Mouse (Mus musculus) midbrain, postnatal 0 days (tissue): ENCODE results near the gene Impg1. TPM values are rescaled to one million over a fixed set of nuclear protein-coding genes. Genes with fewer than 3 reads are reported as not detected.

Experiments
- ATAC-seq: fragments of 200-750 bp; cut with Nextera tagmentation; 2 replicates; pipeline ENCODE4 v1.8.0; 2017; ENCODE audit warnings: moderate number of reproducible peaks, mild to moderate bottlenecking, moderate TSS enrichment, moderate library complexity; ENCODE audit not compliant: low FRiP score
- DNase-seq: peaks from one replicate; pipeline ENCODE4 v3.0.0-alpha.2; 2015; ENCODE audit warnings: low spot score
- H3K27ac ChIP-seq: fragments of 300-500 bp; sonication (generic); 2 replicates; pipeline ENCODE4 v1.5.1; 2014; ENCODE audit warnings: low read depth, mild to moderate bottlenecking, low read length, mixed read lengths
- H3K27me3 ChIP-seq: fragments of 300-500 bp; sonication (generic); 2 replicates; pipeline ENCODE4 v1.6.1; 2014; ENCODE audit warnings: low read length, control low read depth, mixed read lengths; ENCODE audit not compliant: insufficient read depth
- H3K36me3 ChIP-seq: fragments of 300-500 bp; sonication (generic); 2 replicates; pipeline ENCODE4 v1.6.1; 2014; ENCODE audit warnings: low read length, control low read depth, mixed read lengths; ENCODE audit not compliant: insufficient read depth
- H3K4me1 ChIP-seq: fragments of 300-500 bp; sonication (generic); 2 replicates; pipeline ENCODE4 v1.6.1; 2014; ENCODE audit warnings: mild to moderate bottlenecking, control low read depth, antibody characterized with exemption, low read length, mixed read lengths; ENCODE audit not compliant: insufficient read depth
- H3K4me2 ChIP-seq: fragments of 300-500 bp; sonication (generic); 2 replicates; pipeline ENCODE4 v1.6.1; 2014; ENCODE audit warnings: low read depth, mild to moderate bottlenecking, low read length, mixed read lengths; ENCODE audit not compliant: poor library complexity, severe bottlenecking
- H3K4me3 ChIP-seq: fragments of 300-500 bp; sonication (generic); 2 replicates; pipeline ENCODE4 v1.5.1; 2014; ENCODE audit warnings: low read depth, mild to moderate bottlenecking, low read length, moderate library complexity
- H3K9ac ChIP-seq: fragments of 300-500 bp; sonication (generic); replicated peaks from 2 replicates; pipeline ENCODE4 v1.6.1; 2014; ENCODE audit warnings: mild to moderate bottlenecking, low read length, moderate library complexity, mixed read lengths; ENCODE audit not compliant: poor library complexity, severe bottlenecking
- H3K9me3 ChIP-seq: fragments of 300-500 bp; sonication (generic); 2 replicates; pipeline ENCODE4 v1.6.1; 2016; ENCODE audit warnings: low read length, control low read depth
- CTCF ChIP-seq: IDR thresholded peaks from 2 replicates; pipeline ENCODE4 v1.5.1; 2016; ENCODE audit warnings: antibody characterized with exemption, mild to moderate bottlenecking
- WGBS: fragments of 180-500 bp; shearing (Covaris S2); extraction: QIAGEN DNeasy Blood & Tissue Kit; methylation state at CpG from one replicate; pipeline ENCODE4 v1.1.7; 2014; 5-methylcytosine and 5-hydroxymethylcytosine counted together
- polyA plus RNA-seq: library from polyadenylated mRNA; unstranded; fragments of >200 nt; fragmentation: Nextera tagmentation; extraction: Ambion mirVana; gene quantifications from 2 replicates; pipeline ENCODE4 v1.2.1, GENCODE M21; 2015
- total RNA-seq: library from RNA; depleted of rRNA; stranded (reverse); fragments of >200 nt; gene quantifications from 2 replicates; pipeline ENCODE4 v1.2.3, GENCODE M21; 2014

Impg1 gene
- total and polyA plus RNA-seq, 2 experiments from 2014 or later, result not detected

- Histone ChIP-seq H3K4me1 (no peaks in the 10 kb centered on the region), H3K4me3 (no peak overlapping the region), H3K27ac (no peak overlapping the region), H3K36me3 (no peaks in the 10 kb centered on the region), H3K9me3 (no peaks in the 10 kb centered on the region), H3K27me3 (no peaks in the 10 kb centered on the region), H3K4me2 (no peak overlapping the region), H3K9ac (no peak overlapping the region)
- 93% methylated on average over 6 of the region's 6 CpGs for WGBS
- TF ChIP-seq CTCF, result no peak
- ATAC-seq (no peak), DNase-seq (no peak)
Observed at GRCm38 (mm10) chr9:80318027-80318426, 147.3 kb downstream of the Impg1 start.

GRCm38 (mm10) chr9:80315922-80316321 lies 149.4 kb downstream of the Impg1 start:
- H3K4me1 ChIP-seq, result no peaks in the 10 kb centered on the region
- no peaks in the 10 kb centered on the region for H3K9me3 ChIP-seq
- H3K27ac ChIP-seq, result no peak overlapping the region
- no peak overlapping the region for H3K4me3 ChIP-seq
- WGBS, result 94% methylated on average over 6 of the region's 6 CpGs
- no peaks in the 10 kb centered on the region for H3K27me3 ChIP-seq
- ATAC-seq (no peak), DNase-seq (no peak)
- no peak overlapping the region for H3K4me2 ChIP-seq
- H3K9ac ChIP-seq, result no peak overlapping the region
- TF ChIP-seq CTCF, result no peak
- H3K36me3 ChIP-seq, result no peaks in the 10 kb centered on the region

- Histone ChIP-seq H3K4me1 (no peaks in the 10 kb centered on the region), H3K9me3 (no peaks in the 10 kb centered on the region), H3K4me2 (no peak overlapping the region), H3K4me3 (no peak overlapping the region), H3K36me3 (no peaks in the 10 kb centered on the region), H3K27me3 (no peaks in the 10 kb centered on the region), H3K9ac (no peak overlapping the region), H3K27ac (no peak overlapping the region)
- TF ChIP-seq CTCF, result no peak
- DNase-seq, result no peak
- 91% methylated on average over 5 of the region's 5 CpGs for WGBS
- ATAC-seq, result no peak
Observed at GRCm38 (mm10) chr9:80313610-80314009, 151.7 kb downstream of the Impg1 start.

- Histone ChIP-seq H3K4me1 (no peaks in the 10 kb centered on the region), H3K27ac (no peak overlapping the region), H3K9ac (no peak overlapping the region), H3K4me2 (no peak overlapping the region), H3K4me3 (no peak overlapping the region), H3K36me3 (no peaks in the 10 kb centered on the region), H3K27me3 (no peaks in the 10 kb centered on the region), H3K9me3 (no peaks in the 10 kb centered on the region)
- no peak for ATAC-seq
- no peak for DNase-seq
- 77% methylated on average over 13 of the region's 13 CpGs for WGBS
- no peak for TF ChIP-seq CTCF
Observed at GRCm38 (mm10) chr9:80307629-80308028, 157.7 kb downstream of the Impg1 start.

GRCm38 (mm10) chr9:80306853-80307252 lies 158.4 kb downstream of the Impg1 start:
- Histone ChIP-seq H3K27me3 (no peaks in the 10 kb centered on the region), H3K4me3 (peak overlapping the region; percentile 23), H3K4me1 (no peaks in the 10 kb centered on the region), H3K9me3 (no peaks in the 10 kb centered on the region), H3K4me2 (peak overlapping the region; percentile 39), H3K9ac (peak overlapping the region; percentile 47), H3K36me3 (no peaks in the 10 kb centered on the region), H3K27ac (peak overlapping the region; percentile 19; the same call in 1 of the 2 replicates)
- WGBS, result 8% methylated on average over 11 of the region's 11 CpGs
- ATAC-seq (peak; percentile 65; the same call in 1 of the 2 replicates), DNase-seq (peak; percentile 50)
- peak; percentile 61 for TF ChIP-seq CTCF

GRCm38 (mm10) chr9:80306390-80306789 lies 158.9 kb downstream of the Impg1 start:
- TF ChIP-seq CTCF, result no peak
- WGBS, result 52% methylated on average over 4 of the region's 4 CpGs
- Histone ChIP-seq H3K27ac (peak overlapping the region; percentile 19; the same call in 1 of the 2 replicates), H3K9ac (peak overlapping the region; percentile 4; the same call in 1 of the 2 replicates), H3K4me1 (no peaks in the 10 kb centered on the region), H3K27me3 (no peaks in the 10 kb centered on the region), H3K4me2 (peak overlapping the region; percentile 39), H3K9me3 (no peaks in the 10 kb centered on the region), H3K4me3 (peak overlapping the region; percentile 23; the same call in 1 of the 2 replicates), H3K36me3 (no peaks in the 10 kb centered on the region)
- DNase-seq (no peak), ATAC-seq (0 out of 2 replicates have a peak, but pooled peaks have one; percentile 42)
